Mouse (Mus musculus) kidney, embryonic 15.5 days (tissue): ENCODE measurements around the gene Tpgs1. TPM values are rescaled to one million over a fixed set of nuclear protein-coding genes. Genes with fewer than 3 reads are reported as not detected.
"Not testable (repeated sequence)": the region's sequence is repeated elsewhere in the genome, so short reads cannot be mapped to it uniquely, and the experiment has no call there.

Experiments used
- ATAC-seq: fragments of 200-750 bp; cut with Nextera tagmentation; replicated peaks from 2 replicates; pipeline ENCODE4 v1.8.0; 2017; ENCODE audit warnings: moderate TSS enrichment; ENCODE audit not compliant: low FRiP score
- H3K27ac ChIP-seq: fragments of 300-500 bp; sonication (generic); 2 replicates; pipeline ENCODE4 v1.5.1; 2015; ENCODE audit warnings: mild to moderate bottlenecking, inconsistent platforms
- H3K27me3 ChIP-seq: fragments of 300-500 bp; sonication (generic); 2 replicates; pipeline ENCODE4 v1.6.1; 2015; ENCODE audit warnings: inconsistent platforms
- H3K36me3 ChIP-seq: fragments of 300-500 bp; sonication (generic); 2 replicates; pipeline ENCODE4 v1.6.1; 2015; ENCODE audit warnings: inconsistent platforms
- H3K4me1 ChIP-seq: fragments of 300-500 bp; sonication (generic); 2 replicates; pipeline ENCODE4 v1.6.1; 2015; ENCODE audit warnings: inconsistent platforms
- H3K4me2 ChIP-seq: fragments of 300-500 bp; sonication (generic); 2 replicates; pipeline ENCODE4 v1.6.1; 2015; ENCODE audit warnings: moderate library complexity, mild to moderate bottlenecking, inconsistent platforms
- H3K4me3 ChIP-seq: fragments of 300-500 bp; sonication (generic); replicated peaks from 2 replicates; pipeline ENCODE4 v1.5.1; 2015; ENCODE audit warnings: mild to moderate bottlenecking, inconsistent platforms
- H3K9ac ChIP-seq: fragments of 300-500 bp; sonication (generic); 2 replicates; pipeline ENCODE4 v1.6.1; 2015; ENCODE audit warnings: mild to moderate bottlenecking, inconsistent platforms
- H3K9me3 ChIP-seq: fragments of 300-500 bp; sonication (generic); replicated peaks from 2 replicates; pipeline ENCODE4 v1.6.1; 2016; ENCODE audit warnings: inconsistent platforms
- WGBS: fragments of 180-500 bp; shearing (Covaris S2); methylation state at CpG from one replicate; pipeline ENCODE4 v1.1.7; 2015; ENCODE audit warnings: mixed read lengths; 5-methylcytosine and 5-hydroxymethylcytosine counted together
- polyA plus RNA-seq: library from polyadenylated mRNA; unstranded; fragments of >200 nt; fragmentation: Nextera tagmentation; extraction: Ambion mirVana; gene quantifications from 2 replicates; pipeline ENCODE4 v1.2.1, GENCODE M21; 2015

Tpgs1 gene
- polyA plus RNA-seq, 1 experiment from 2014 or later = 81.4 TPM

GRCm38 (mm10) chr10:79695231-79696128 is 26.3 kb downstream of the Tpgs1 start:
- peaks cover 17% of the 10 kb centered on the region for H3K4me1 ChIP-seq
- 0 out of 2 replicates have a peak, but pooled peaks cover 4% of the 10 kb centered on the region for H3K9me3 ChIP-seq
- H3K27ac ChIP-seq = peak overlapping the region; percentile 87
- H3K27me3 ChIP-seq = no peaks in the 10 kb centered on the region
- H3K9ac ChIP-seq = no peak overlapping the region
- 0 out of 2 replicates have a peak, but pooled peaks have one; percentile 33 for ATAC-seq
- 64% methylated on average over 13 of the region's 13 CpGs for WGBS
- no peaks in the 10 kb centered on the region for H3K36me3 ChIP-seq
- H3K4me3 ChIP-seq = no peak overlapping the region
- H3K4me2 ChIP-seq = no peak overlapping the region

DNA sequence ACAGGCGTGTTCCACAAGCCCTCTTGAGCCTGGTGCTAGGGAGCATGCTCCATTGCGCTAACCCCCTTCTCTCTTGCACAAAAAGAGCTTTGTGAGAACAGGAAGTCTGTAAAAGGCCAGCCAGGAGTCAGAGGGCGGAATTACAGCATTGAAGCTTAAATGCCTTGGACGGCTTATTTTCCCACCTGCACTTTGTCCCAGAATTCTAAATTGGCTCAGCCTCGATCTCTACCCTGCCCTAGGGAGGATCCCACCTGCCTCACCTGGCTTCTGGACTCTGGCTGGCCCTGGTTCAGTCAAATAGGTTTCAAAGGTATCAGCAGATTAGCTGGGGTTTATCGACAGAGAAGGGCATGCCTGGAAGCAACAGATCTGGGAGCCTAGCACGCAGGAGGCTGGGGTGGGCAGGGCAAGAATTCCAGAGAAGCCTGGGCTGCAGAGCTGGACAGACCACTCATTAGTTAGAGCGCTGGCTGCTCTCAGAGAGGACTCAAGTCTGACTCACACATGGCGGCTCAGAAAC is 27.0 kb downstream of the Tpgs1 start:
- no peaks in the 10 kb centered on the region for H3K36me3 ChIP-seq
- H3K9ac ChIP-seq = no peak overlapping the region
- H3K4me3 ChIP-seq = no peak overlapping the region
- H3K27me3 ChIP-seq = no peaks in the 10 kb centered on the region
- H3K4me2 ChIP-seq = no peak overlapping the region
- 56% methylated on average over 9 of the region's 9 CpGs for WGBS
- H3K4me1 ChIP-seq = peaks cover 23% of the 10 kb centered on the region
- H3K9me3 ChIP-seq = 0 out of 2 replicates have a peak, but pooled peaks cover 4% of the 10 kb centered on the region
- peak overlapping the region; percentile 87 for H3K27ac ChIP-seq
- no peak for ATAC-seq

- H3K4me3 ChIP-seq = no peak overlapping the region
- H3K4me2 ChIP-seq = no peak overlapping the region
- WGBS = 65% methylated on average over 6 of the region's 6 CpGs
- H3K9ac ChIP-seq = no peak overlapping the region
- H3K9me3 ChIP-seq = no peaks in the 10 kb centered on the region
- H3K36me3 ChIP-seq = no peaks in the 10 kb centered on the region
- H3K27me3 ChIP-seq = no peaks in the 10 kb centered on the region
- no peak overlapping the region for H3K27ac ChIP-seq
- ATAC-seq = no peak
- peaks cover 29% of the 10 kb centered on the region for H3K4me1 ChIP-seq
These were observed 28.7 kb downstream of the Tpgs1 start for GRCm38 (mm10) chr10:79697916-79698315.

DNA sequence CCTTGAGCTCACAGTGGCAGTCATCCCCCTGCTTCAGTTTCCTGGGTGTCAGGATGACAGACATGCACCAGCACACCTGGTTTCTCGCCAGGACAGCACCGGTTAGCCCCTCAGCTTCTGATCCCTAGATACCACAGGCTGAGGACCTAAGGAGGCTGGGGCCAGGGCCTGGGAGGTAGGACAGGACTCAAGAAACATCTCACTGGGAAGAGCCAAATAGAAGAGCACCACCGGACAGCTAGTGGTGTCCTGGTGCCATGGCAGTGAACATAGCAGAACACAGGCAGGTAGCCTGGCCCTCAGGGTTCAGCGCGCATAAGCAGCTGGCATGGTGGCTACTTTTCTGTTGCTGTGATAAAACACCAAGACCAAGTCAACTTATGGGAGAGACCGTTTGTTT is 29.3 kb downstream of the Tpgs1 start:
- H3K9me3 ChIP-seq = no peaks in the 10 kb centered on the region
- no peaks in the 10 kb centered on the region for H3K36me3 ChIP-seq
- no peak for ATAC-seq
- WGBS = 95% methylated on average over 6 of the region's 6 CpGs
- H3K4me1 ChIP-seq = peaks cover 29% of the 10 kb centered on the region
- no peak overlapping the region for H3K4me3 ChIP-seq
- H3K4me2 ChIP-seq = no peak overlapping the region
- H3K27me3 ChIP-seq = no peaks in the 10 kb centered on the region
- no peak overlapping the region for H3K9ac ChIP-seq
- no peak overlapping the region for H3K27ac ChIP-seq

GRCm38 (mm10) chr10:79700676-79701075 is 31.5 kb downstream of the Tpgs1 start:
- WGBS = 45% methylated on average over 7 of the region's 7 CpGs
- no peak for ATAC-seq
- no peaks in the 10 kb centered on the region for H3K27me3 ChIP-seq
- H3K9me3 ChIP-seq = no peaks in the 10 kb centered on the region
- H3K36me3 ChIP-seq = no peaks in the 10 kb centered on the region
- H3K4me1 ChIP-seq = peaks cover 37% of the 10 kb centered on the region
- no peak overlapping the region for H3K4me2 ChIP-seq
- peak overlapping the region; percentile 68 for H3K27ac ChIP-seq
- H3K9ac ChIP-seq = no peak overlapping the region
- no peak overlapping the region for H3K4me3 ChIP-seq

DNA sequence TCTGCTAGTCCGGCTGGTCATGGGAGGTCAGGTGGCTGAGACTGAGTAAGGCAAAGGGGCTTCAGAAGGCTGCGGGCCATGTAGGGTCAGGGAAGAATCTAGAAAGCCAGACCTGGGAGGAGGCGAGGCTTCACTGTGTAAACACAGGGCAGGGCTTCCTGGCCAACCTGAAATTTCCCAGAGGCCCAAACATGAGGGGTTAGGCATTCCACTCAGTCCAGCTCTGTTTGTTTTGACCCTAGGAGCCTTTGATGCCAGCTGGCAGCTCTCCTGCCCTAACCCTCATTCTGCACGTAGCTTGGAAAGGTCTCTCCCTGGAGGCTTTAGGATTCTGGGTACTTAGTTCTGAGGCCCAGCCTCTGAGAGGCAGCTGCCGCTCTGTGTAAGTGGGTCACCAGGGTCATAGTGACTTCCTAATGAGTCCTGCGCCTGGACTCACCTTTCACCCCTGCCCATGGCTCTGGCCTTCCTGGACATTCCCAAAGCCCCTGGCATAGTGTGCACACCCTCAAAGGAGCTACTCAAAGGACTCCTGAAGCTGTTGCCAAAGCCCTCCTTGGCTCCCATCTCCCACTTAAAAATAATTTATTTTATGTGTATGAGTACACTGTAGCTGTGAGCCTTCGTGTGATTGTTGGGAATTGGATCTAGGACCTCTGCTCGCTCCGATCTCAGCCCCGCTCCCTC is 32.4 kb downstream of the Tpgs1 start:
- Histone ChIP-seq H3K36me3 (peaks cover 5% of the 10 kb centered on the region; the same call in 1 of the 2 replicates), H3K27ac (peak overlapping the region; percentile 68), H3K4me3 (no peak overlapping the region), H3K4me2 (no peak overlapping the region), H3K9ac (no peak overlapping the region), H3K27me3 (no peaks in the 10 kb centered on the region), H3K4me1 (peaks cover 37% of the 10 kb centered on the region), H3K9me3 (no peaks in the 10 kb centered on the region)
- 47% methylated on average over 10 of the region's 10 CpGs for WGBS
- ATAC-seq = no peak

DNA sequence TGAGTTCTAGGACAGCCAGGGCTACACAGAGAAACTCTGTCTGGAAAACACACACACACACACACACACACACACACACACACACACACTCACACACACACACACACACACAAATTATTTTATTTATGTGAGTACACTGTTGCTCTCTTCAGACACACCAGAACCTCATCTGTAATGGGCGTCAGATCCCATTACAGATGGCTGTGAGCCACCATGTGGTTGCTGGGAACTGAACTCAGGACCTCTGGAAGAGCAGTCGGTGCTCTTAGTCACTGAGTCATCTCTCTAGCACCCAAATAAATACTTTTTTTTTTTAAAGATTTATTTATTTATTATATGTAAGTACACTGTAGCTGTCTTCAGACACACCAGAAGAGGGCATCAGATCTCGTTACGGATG is 33.8 kb downstream of the Tpgs1 start:
- peaks cover 47% of the 10 kb centered on the region for H3K4me1 ChIP-seq
- H3K36me3 ChIP-seq = peaks cover 17% of the 10 kb centered on the region
- ATAC-seq, H3K27me3 ChIP-seq, H3K9me3 ChIP-seq, H3K4me3 ChIP-seq, H3K9ac ChIP-seq, H3K27ac ChIP-seq, H3K4me2 ChIP-seq: not testable (repeated sequence)
- WGBS = 90% methylated on average over 4 of the region's 4 CpGs

- Histone ChIP-seq H3K27me3 (no peaks in the 10 kb centered on the region), H3K27ac (peak overlapping the region; percentile 67), H3K36me3 (peaks cover 21% of the 10 kb centered on the region), H3K4me2 (peak overlapping the region; percentile 86), H3K4me1 (peaks cover 47% of the 10 kb centered on the region), H3K9me3 (no peaks in the 10 kb centered on the region), H3K9ac (peak overlapping the region; percentile 43; the same call in 1 of the 2 replicates), H3K4me3 (peak overlapping the region; percentile 82)
- 81% methylated on average over 10 of the region's 10 CpGs for WGBS
- no peak for ATAC-seq
These were observed 34.4 kb downstream of the Tpgs1 start for GRCm38 (mm10) chr10:79703541-79703940.

DNA sequence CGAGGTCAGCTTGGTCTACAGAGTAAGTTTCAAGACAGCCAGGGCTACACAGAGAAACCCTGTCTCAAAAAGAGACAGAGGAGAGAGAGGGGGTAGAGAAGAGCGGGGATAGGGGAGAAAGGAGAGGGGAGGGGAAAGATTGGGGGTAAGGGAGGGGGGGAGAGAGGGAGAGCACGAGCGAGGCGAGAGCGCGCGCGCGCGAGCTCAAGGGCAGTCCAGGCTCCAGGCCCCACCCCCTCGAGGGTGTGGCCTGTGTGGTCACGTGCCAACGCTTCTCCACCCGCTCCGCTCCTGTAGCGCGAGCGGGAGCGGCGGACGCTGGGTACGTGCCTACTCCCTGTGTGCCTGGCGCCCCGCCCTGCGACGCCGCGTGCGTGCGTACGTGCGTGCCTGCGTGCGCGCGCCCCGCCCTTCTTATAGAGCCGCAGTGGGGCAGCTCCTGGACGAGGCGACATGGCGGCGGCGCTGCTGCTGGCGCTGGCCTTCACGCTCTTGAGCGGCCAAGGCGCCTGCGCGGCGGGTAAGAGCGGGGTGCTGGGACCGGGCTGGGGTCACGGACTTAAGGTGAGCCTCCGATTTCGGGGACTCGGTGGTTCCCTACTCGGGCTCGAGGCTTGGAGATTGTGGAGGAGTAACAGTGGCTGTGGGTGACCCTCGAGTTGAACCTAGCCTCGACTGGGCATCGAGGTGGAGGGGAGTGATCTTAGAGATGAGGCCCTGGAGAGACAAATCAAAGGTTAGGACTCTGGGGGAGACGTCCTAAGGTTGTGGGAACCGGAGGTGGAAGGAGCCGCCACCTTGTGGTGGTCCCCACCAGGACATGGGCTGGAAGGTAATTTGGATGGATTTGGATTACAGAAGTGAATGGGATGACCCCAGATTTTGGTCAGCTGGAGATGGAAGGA is 35.1 kb downstream of the Tpgs1 start, which contains the start of gene Bsg:
Gene Bsg (plus strand): TSS at position 427 of the 905 bp plus-strand sequence.
- H3K27ac ChIP-seq = peak within 1 kb of the TSS; percentile 87
- WGBS = under 1% methylated on average over 55 of the region's 65 CpGs
- peak within 1 kb of the TSS; percentile 91 for H3K9ac ChIP-seq
- peak; percentile 96 for ATAC-seq
- H3K36me3 ChIP-seq = peaks cover 29% of the 10 kb centered on the region
- no peaks in the 10 kb centered on the region for H3K9me3 ChIP-seq
- no peaks in the 10 kb centered on the region for H3K27me3 ChIP-seq
- peaks cover 51% of the 10 kb centered on the region for H3K4me1 ChIP-seq
- H3K4me3 ChIP-seq = peak within 1 kb of the TSS; percentile 82
- peak within 1 kb of the TSS; percentile 86 for H3K4me2 ChIP-seq

DNA sequence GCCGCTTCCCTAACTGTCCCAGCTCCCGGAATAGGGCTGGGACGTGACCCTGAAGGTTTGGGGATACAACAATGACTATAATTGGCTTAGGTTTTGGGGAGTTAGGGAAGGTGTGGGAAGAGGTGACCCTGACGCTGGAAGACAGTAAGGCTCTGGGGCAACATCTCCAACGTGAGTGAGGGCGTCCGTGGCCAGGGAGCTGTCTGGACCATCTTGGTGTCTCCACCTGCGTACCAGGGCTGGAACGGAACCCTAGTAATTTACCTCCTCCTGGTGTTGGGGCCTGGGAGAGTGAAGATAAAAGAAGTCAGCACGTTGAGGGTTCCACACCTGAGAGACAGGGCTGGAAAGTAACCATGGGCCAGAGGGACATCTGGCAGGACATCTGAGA is 35.8 kb downstream of the Tpgs1 start:
- no peaks in the 10 kb centered on the region for H3K9me3 ChIP-seq
- 4% methylated on average over 10 of the region's 10 CpGs for WGBS
- peak overlapping the region; percentile 86 for H3K4me2 ChIP-seq
- no peak for ATAC-seq
- H3K4me3 ChIP-seq = peak overlapping the region; percentile 82
- H3K9ac ChIP-seq = peak overlapping the region; percentile 91
- H3K27ac ChIP-seq = peak overlapping the region; percentile 87; the same call in 1 of the 2 replicates
- H3K27me3 ChIP-seq = no peaks in the 10 kb centered on the region
- H3K36me3 ChIP-seq = peaks cover 35% of the 10 kb centered on the region
- peaks cover 51% of the 10 kb centered on the region for H3K4me1 ChIP-seq

DNA sequence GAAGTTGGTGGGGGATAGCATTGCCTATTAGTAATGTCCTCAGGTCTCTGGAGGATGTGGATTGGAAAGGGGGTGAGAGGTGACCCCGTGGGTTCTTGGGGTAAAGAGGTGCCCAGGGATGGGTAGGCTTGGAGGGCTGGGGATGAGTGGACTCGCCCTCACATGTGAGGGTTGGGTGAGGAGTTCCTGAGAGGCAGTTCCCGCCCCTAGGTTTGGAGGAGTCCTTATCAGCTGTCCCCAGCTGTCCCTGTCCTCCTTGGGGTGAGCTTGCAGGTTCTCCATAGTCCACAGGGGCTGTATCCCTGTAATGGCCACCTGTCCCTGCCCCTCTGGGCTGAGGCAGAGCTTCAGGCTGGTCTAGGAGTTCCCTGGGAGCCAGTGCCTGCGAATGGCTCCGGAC is 36.8 kb downstream of the Tpgs1 start:
- H3K4me1 ChIP-seq = peaks cover 47% of the 10 kb centered on the region
- H3K4me3 ChIP-seq = peak overlapping the region; percentile 82
- H3K4me2 ChIP-seq = peak overlapping the region; percentile 86
- H3K27me3 ChIP-seq = no peaks in the 10 kb centered on the region
- no peak for ATAC-seq
- H3K36me3 ChIP-seq = peaks cover 45% of the 10 kb centered on the region
- H3K27ac ChIP-seq = no peak overlapping the region
- peak overlapping the region; percentile 91; the same call in 1 of the 2 replicates for H3K9ac ChIP-seq
- H3K9me3 ChIP-seq = no peaks in the 10 kb centered on the region
- WGBS = 89% methylated on average over 5 of the region's 5 CpGs
